8 mouse cellular contexts compared by ENCODE assay signal in genomic region chr6:87614794-87615695, GRCm38 (mm10). TPM values are rescaled to one million over a fixed set of nuclear protein-coding genes. Genes with fewer than 3 reads are reported as not detected.
A peak's percentile ranks its signal among the peaks of the same experiment; 100 is the strongest.
DNase-seq lines count a peak whose midpoint lies in the region; ATAC-seq and TF ChIP-seq lines count a peak whose summit lies in the region.

No protein-coding gene starts in this region.

- 0 out of 2 replicates have a peak overlapping the region, but pooled peaks have one; percentile 3 for H3K4me2 ChIP-seq in embryonic facial prominence, embryonic 13.5 days
- no peak overlapping the region for H3K4me2 ChIP-seq in hindbrain, postnatal 0 days (ENCODE audit: low read depth, low read length)
- H3K4me2 ChIP-seq in midbrain, embryonic 14.5 days (ENCODE audit: low read length) = no peak overlapping the region

- no peak overlapping the region for H3K27ac ChIP-seq in heart, embryonic 10.5 days
- H3K27ac ChIP-seq in embryonic facial prominence, embryonic 13.5 days = no peak overlapping the region
- no peak overlapping the region for H3K27ac ChIP-seq in hindbrain, postnatal 0 days
- 0 out of 2 replicates have a peak overlapping the region, but pooled peaks have one; percentile 26 for H3K27ac ChIP-seq in midbrain, embryonic 14.5 days (replicated peaks; ENCODE audit: low read depth, low read length)

- H3K4me1 ChIP-seq in heart, embryonic 10.5 days = no peaks in the 10 kb centered on the region
- H3K4me1 ChIP-seq in embryonic facial prominence, embryonic 13.5 days = peaks cover 12% of the 10 kb centered on the region; the same call in 1 of the 2 replicates
- no peaks in the 10 kb centered on the region for H3K4me1 ChIP-seq in hindbrain, postnatal 0 days (ENCODE audit: insufficient read depth, low read length)
- no peaks in the 10 kb centered on the region for H3K4me1 ChIP-seq in midbrain, embryonic 14.5 days (ENCODE audit: control insufficient read depth, insufficient read depth, low read length)

- no peaks in the 10 kb centered on the region; the same call in 1 of the 2 replicates for H3K27me3 ChIP-seq in heart, embryonic 10.5 days (ENCODE audit: insufficient read depth, poor library complexity, severe bottlenecking)
- H3K27me3 ChIP-seq in embryonic facial prominence, embryonic 13.5 days = no peaks in the 10 kb centered on the region
- H3K27me3 ChIP-seq in hindbrain, postnatal 0 days (ENCODE audit: insufficient read depth, low read length) = no peaks in the 10 kb centered on the region
- H3K27me3 ChIP-seq in midbrain, embryonic 14.5 days (ENCODE audit: control insufficient read depth, insufficient read depth, low read length) = no peaks in the 10 kb centered on the region

- no peak for ATAC-seq in embryonic facial prominence, embryonic 13.5 days (ENCODE audit: insufficient number of reproducible peaks, insufficient read depth, low FRiP score, low TSS enrichment, low read depth)
- ATAC-seq in hindbrain, postnatal 0 days = no peak
- no peak for ATAC-seq in midbrain, embryonic 14.5 days (ENCODE audit: low FRiP score, low TSS enrichment)

- no peak overlapping the region for H3K9ac ChIP-seq in embryonic facial prominence, embryonic 13.5 days
- no peak overlapping the region for H3K9ac ChIP-seq in hindbrain, postnatal 0 days (replicated peaks; ENCODE audit: low read length)
- H3K9ac ChIP-seq in midbrain, embryonic 14.5 days (replicated peaks; ENCODE audit: low read length) = no peak overlapping the region

- 55% methylated on average over 11 of the region's 11 CpGs for WGBS in heart, embryonic 10.5 days
- 47% methylated on average over 11 of the region's 11 CpGs for WGBS in embryonic facial prominence, embryonic 13.5 days
- WGBS in hindbrain, postnatal 0 days = 67% methylated on average over 11 of the region's 11 CpGs
- WGBS in midbrain, embryonic 14.5 days = 69% methylated on average over 11 of the region's 11 CpGs

- peak; percentile 14 to 50 for DNase-seq in heart, adult 18-20 months
- no peak for DNase-seq in heart, embryonic 10.5 days (ENCODE audit: low spot score)
- DNase-seq in urinary bladder, postnatal 14 days (ENCODE audit: low spot score) = peak; percentile 48
- DNase-seq in urinary bladder, postnatal 10 days (ENCODE audit: low spot score) = no peak
- DNase-seq in hindbrain, postnatal 0 days (ENCODE audit: low spot score) = peak; percentile 42
- DNase-seq in midbrain, embryonic 14.5 days = peak; percentile 27
- DNase-seq in frontal cortex, postnatal 25 days (ENCODE audit: low spot score in 2 of 2) = no peak

- H3K9me3 ChIP-seq in heart, embryonic 10.5 days = no peaks in the 10 kb centered on the region
- H3K9me3 ChIP-seq in embryonic facial prominence, embryonic 13.5 days = no peaks in the 10 kb centered on the region
- H3K9me3 ChIP-seq in hindbrain, postnatal 0 days (ENCODE audit: low read length) = no peaks in the 10 kb centered on the region
- no peaks in the 10 kb centered on the region for H3K9me3 ChIP-seq in midbrain, embryonic 14.5 days (ENCODE audit: control insufficient read depth, low read length)

- no peak overlapping the region for H3K4me3 ChIP-seq in heart, embryonic 10.5 days
- no peak overlapping the region for H3K4me3 ChIP-seq in embryonic facial prominence, embryonic 13.5 days
- H3K4me3 ChIP-seq in hindbrain, postnatal 0 days (ENCODE audit: low read length) = no peak overlapping the region
- no peak overlapping the region for H3K4me3 ChIP-seq in midbrain, embryonic 14.5 days (replicated peaks; ENCODE audit: low read depth, low read length)

- no peaks in the 10 kb centered on the region for H3K36me3 ChIP-seq in heart, embryonic 10.5 days
- no peaks in the 10 kb centered on the region for H3K36me3 ChIP-seq in embryonic facial prominence, embryonic 13.5 days
- no peaks in the 10 kb centered on the region for H3K36me3 ChIP-seq in hindbrain, postnatal 0 days (ENCODE audit: insufficient read depth, low read length)
- no peaks in the 10 kb centered on the region for H3K36me3 ChIP-seq in midbrain, embryonic 14.5 days (ENCODE audit: control insufficient read depth, insufficient read depth, low read length)

- TF ChIP-seq CTCF in hindbrain, postnatal 0 days (IDR thresholded peaks at IDR 0.05; ENCODE audit: low read depth) = peak; percentile 65

RNA-seq across cellular contexts. Expression of gene Prokr1, which starts 24.5 kb away (rescaled TPM):
- total RNA-seq in heart, adult 18-20 months (2021) = under 1 TPM; 0.46 to 0.69 TPM
- polyA plus RNA-seq in heart, embryonic 10.5 days (2016; fragmentation: Nextera tagmentation; extraction: Ambion mirVana) = 3.0 and 3.9 TPM in 2 replicates
- polyA plus RNA-seq in embryonic facial prominence, embryonic 13.5 days (2015; fragmentation: Nextera tagmentation; extraction: Ambion mirVana) = 3.6 and 3.9 TPM in 2 replicates
- 3.6 and 4.5 TPM in 2 replicates for total RNA-seq in hindbrain, postnatal 0 days (2014; rRNA removed)
- polyA plus RNA-seq in hindbrain, postnatal 0 days (2015; fragmentation: Nextera tagmentation; extraction: Ambion mirVana) = 0.89 and 1.0 TPM in 2 replicates
- polyA plus RNA-seq in midbrain, embryonic 14.5 days (2014; fragmentation: Nextera tagmentation; extraction: Ambion mirVana) = 1.00 and 1.5 TPM in 2 replicates

RNA-seq across cellular contexts. Expression of gene Aplf, which starts 56.9 kb away (rescaled TPM):
- 1 to 10 TPM; 2.2 to 3.0 TPM for total RNA-seq in heart, adult 18-20 months (2021)
- 11.6 and 12.3 TPM in 2 replicates for polyA plus RNA-seq in heart, embryonic 10.5 days (2016; fragmentation: Nextera tagmentation; extraction: Ambion mirVana)
- polyA plus RNA-seq in embryonic facial prominence, embryonic 13.5 days (2015; fragmentation: Nextera tagmentation; extraction: Ambion mirVana) = 14.9 and 15.2 TPM in 2 replicates
- 5.5 and 7.1 TPM in 2 replicates for total RNA-seq in hindbrain, postnatal 0 days (2014; rRNA removed)
- polyA plus RNA-seq in hindbrain, postnatal 0 days (2015; fragmentation: Nextera tagmentation; extraction: Ambion mirVana) = 5.6 and 5.9 TPM in 2 replicates
- polyA plus RNA-seq in midbrain, embryonic 14.5 days (2014; fragmentation: Nextera tagmentation; extraction: Ambion mirVana) = 6.0 and 8.4 TPM in 2 replicates

Comparison
In these comparisons a context has a peak if more than half of its experiments do, and no peak if none do; other contexts are left out.
1. DNase-seq: peak in heart, adult 18-20 months (2 of 2), urinary bladder, postnatal 14 days (single experiment), hindbrain, postnatal 0 days (single experiment) and midbrain, embryonic 14.5 days (single experiment); none in heart, embryonic 10.5 days (single experiment), urinary bladder, postnatal 10 days (single experiment) and frontal cortex, postnatal 25 days (0 of 2).